Mouse (Mus musculus) thymus, postnatal 0 days (tissue): ENCODE data around the gene Dcaf7. TPM values are rescaled to one million over a fixed set of nuclear protein-coding genes. Genes with fewer than 3 reads are reported as not detected.

Experiments used
- DNase-seq: peaks from one replicate; pipeline ENCODE4 v3.0.0-alpha.2; 2015; ENCODE audit warnings: low spot score
- polyA plus RNA-seq: library from polyadenylated mRNA; unstranded; fragments of >200 nt; fragmentation: Nextera tagmentation; extraction: Ambion mirVana; gene quantifications from 2 replicates; pipeline ENCODE4 v1.2.1, GENCODE M21; 2015

Dcaf7 gene
- polyA plus RNA-seq, 1 experiment from 2014 or later = 48.3 TPM

- no peak for DNase-seq
Observed at GRCm38 (mm10) chr11:106044349-106044748, 7.7 kb downstream of the Dcaf7 start.

DNA sequence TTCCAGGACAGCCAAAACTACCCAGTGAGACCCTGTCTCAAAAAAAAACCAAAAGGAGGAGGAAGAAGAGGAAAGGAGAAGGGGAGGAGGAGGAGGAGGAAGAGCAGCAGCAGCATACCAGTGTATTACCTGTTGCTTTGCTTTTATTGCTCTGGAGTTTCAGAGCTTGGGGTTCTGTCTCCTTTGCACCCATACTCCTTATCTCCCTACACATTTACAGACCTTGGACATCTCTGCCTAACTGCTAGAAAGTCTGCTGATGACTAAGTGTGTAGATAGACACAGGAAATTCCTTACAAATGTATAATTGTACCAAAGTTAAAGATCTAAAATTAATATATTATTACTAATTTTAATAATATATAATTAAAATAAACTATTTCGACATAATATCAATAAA lies 8.6 kb downstream of the Dcaf7 start:
- no peak for DNase-seq

DNA sequence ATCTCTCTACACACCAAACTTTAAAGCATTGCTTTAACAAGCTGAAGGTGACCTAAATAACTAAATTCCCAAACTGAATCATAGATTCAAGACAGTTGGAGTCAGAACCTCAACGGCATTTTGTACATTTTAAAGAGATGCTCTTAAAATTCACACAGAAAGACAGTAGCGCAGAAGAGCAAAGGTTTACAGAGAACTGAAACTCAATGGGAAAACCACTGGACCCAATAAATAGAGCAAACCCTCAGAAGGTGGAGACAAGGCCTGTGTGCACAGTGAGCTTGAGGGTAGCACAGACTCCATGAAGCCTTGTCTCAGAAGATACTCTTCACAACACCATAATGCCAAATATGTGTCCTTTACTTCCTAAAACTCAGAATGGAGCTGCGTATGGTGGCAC lies 9.1 kb downstream of the Dcaf7 start:
- DNase-seq = no peak

- no peak for DNase-seq
Observed at GRCm38 (mm10) chr11:106046584-106046983, 9.9 kb downstream of the Dcaf7 start.

GRCm38 (mm10) chr11:106053921-106054320 lies 17.2 kb downstream of the Dcaf7 start:
- DNase-seq = no peak

- DNase-seq = no peak
Observed at GRCm38 (mm10) chr11:106054600-106054999, 17.9 kb downstream of the Dcaf7 start.

- no peak for DNase-seq
Observed at GRCm38 (mm10) chr11:106055341-106055740, 18.7 kb downstream of the Dcaf7 start.

DNA sequence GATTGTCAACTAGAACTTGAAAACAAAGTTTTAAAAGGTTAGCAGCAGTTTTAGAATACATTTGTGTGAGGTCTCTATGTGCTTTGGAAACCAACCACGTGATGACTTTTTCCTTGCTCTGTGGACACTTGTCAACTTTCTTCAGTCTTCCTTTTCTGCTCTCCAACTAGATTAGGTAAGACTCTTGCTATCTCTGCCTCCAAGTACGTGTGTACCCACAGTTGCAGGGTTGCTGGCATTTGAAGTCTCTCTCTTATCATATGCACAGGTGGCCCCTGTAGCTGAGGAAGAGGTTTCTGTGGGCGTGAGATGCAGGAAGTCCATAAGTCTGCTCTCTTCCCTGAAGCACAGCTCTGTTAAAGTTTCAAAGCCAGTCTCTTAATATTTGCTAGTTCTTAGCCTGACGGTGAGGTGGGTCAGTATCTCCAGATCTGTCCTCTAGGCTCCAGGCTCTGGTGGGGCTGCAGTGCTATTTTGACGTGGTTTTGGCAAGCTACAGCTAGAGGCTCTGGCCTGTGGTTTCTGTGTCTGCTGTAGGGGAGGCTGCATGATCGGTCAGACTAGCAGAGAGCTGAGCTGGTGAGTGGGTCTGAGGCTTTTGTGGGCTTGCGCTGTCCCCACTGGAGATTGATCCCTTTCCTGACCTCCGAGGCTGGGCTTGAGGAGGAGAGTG lies 20.3 kb downstream of the Dcaf7 start:
- DNase-seq = peak; percentile 85

GRCm38 (mm10) chr11:106058020-106058419 lies 21.3 kb downstream of the Dcaf7 start:
- no peak for DNase-seq

DNA sequence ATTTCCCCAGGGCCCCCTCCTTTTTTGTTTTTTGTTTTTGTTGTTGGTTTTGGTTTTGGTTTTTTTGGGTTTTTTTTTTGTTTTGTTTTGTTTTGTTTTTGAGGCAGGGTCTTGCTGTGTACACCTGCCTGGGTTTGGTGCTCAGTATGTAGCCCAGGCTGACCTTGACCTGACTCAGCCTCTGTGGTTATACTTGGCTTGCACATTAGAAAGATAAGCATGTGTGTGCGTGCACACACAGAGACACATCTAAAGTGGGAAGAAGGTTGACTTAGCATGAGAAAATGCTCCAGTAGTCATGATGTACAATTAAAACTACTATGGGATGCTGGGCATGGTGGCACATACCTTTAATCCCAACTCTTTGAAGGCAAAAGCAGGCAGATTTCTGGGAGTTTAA lies 23.9 kb downstream of the Dcaf7 start:
- DNase-seq = no peak

- DNase-seq = no peak
Observed at GRCm38 (mm10) chr11:106061311-106061710, 24.6 kb downstream of the Dcaf7 start.

GRCm38 (mm10) chr11:106063756-106064155 lies 27.1 kb downstream of the Dcaf7 start:
- no peak for DNase-seq

GRCm38 (mm10) chr11:106065073-106065922 lies 28.6 kb downstream of the Dcaf7 start:
- no peak for DNase-seq

- DNase-seq = peak; percentile 89
Observed at GRCm38 (mm10) chr11:106065923-106066571, 29.4 kb downstream of the Dcaf7 start, which contains the start of gene Taco1. Gene Taco1, plus strand, starts transcription at chr11:106066061.

GRCm38 (mm10) chr11:106066616-106067015 lies 29.9 kb downstream of the Dcaf7 start:
- peak; percentile 73 for DNase-seq

- no peak for DNase-seq
Observed at GRCm38 (mm10) chr11:106073774-106074173, 37.1 kb downstream of the Dcaf7 start.

DNA sequence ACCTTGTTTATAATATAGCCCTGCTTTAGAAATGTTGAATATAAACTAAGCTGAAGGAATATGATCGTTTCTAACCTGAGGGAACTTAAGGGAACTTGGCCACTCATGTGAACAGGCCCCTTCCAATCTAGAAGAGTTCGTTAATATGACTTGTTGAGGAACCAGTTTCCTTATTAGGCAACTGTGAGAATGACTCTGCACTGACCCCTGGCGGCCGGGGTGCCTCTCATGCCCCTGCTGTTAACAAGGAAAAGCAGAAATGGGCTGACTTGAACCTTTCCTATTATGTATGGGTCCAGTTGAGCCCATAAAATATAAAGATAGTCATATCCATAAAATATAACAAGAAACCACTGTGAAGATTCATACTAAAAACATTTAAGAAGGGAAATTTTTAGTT lies 39.6 kb downstream of the Dcaf7 start:
- DNase-seq = peak; percentile 78

GRCm38 (mm10) chr11:106083708-106084701 lies 47.3 kb downstream of the Dcaf7 start, which contains the start of gene Map3k3:
Gene Map3k3, plus strand, starts transcription at chr11:106084613.
- peak; percentile 100 for DNase-seq

GRCm38 (mm10) chr11:106084911-106085561 lies 48.4 kb downstream of the Dcaf7 start:
- peak; percentile 70 for DNase-seq

- DNase-seq = no peak
Observed at GRCm38 (mm10) chr11:106098223-106098622, 61.6 kb downstream of the Dcaf7 start.
